Mouse (Mus musculus) liver, adult 2 months (tissue): ENCODE measurements at regions not wholly inside any gene's neighbourhood (a gene's known extent, or its start where the extent isn't known, plus 50 kb on each side); places are given as distances from the start of the nearest gene placed in this dataset.

Experiments
- CTCF ChIP-seq: fragments of 200-500 bp; IDR thresholded peaks from 2 replicates; pipeline ENCODE4 v1.5.1; 2011; ENCODE audit warnings: low read depth, low read length, control low read depth
- POLR2A ChIP-seq: fragments of 200-500 bp; IDR thresholded peaks from 2 replicates; pipeline ENCODE4 v1.6.1; 2011; ENCODE audit warnings: low read length, control low read depth; ENCODE audit not compliant: insufficient read depth; ENCODE audit errors: extremely low read depth

- TF ChIP-seq POLR2A: no peak
- TF ChIP-seq CTCF: no peak
These were observed 109.8 kb upstream of the 1700008P02Rik start for GRCm38 (mm10) chr3:6730066-6730465.
